Mouse (Mus musculus) leukemia stem cell, adult 10-12 weeks (primary cell): ENCODE measurements around the gene Apela. TPM values are rescaled to one million over a fixed set of nuclear protein-coding genes. Genes with fewer than 3 reads are reported as not detected.

Experiments
- polyA plus RNA-seq: library from polyadenylated mRNA; stranded (reverse); fragments of >175 nt; gene quantifications from 2 replicates; pipeline ENCODE4 v1.2.3, GENCODE M21; 2012; ENCODE audit warnings: low replicate concordance

Apela gene
- not detected in 2 replicates for polyA plus RNA-seq

DNA sequence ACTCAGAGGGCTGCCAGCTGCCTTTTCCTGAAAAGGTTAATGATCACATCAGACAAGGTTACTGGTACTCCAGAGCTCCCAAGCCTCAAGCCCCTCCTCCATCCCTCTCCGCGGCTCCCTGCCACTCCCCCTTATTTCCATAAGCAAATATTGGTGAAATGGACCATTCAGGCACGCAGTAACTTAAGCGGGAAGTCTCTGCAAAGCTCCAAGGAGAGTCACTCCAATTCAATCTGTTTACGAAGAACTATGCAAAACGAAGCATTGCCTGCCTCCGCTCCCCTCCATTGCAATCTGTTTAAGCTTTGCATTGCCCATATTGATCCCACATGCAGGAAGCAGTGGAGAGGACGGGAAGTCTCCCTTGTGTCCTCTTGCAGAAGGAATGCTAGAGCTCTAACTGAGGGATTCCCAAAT is at the start of gene Apela:
Gene Apela, minus strand, starts transcription at position 220 of the 417 bp plus-strand sequence.

DNA sequence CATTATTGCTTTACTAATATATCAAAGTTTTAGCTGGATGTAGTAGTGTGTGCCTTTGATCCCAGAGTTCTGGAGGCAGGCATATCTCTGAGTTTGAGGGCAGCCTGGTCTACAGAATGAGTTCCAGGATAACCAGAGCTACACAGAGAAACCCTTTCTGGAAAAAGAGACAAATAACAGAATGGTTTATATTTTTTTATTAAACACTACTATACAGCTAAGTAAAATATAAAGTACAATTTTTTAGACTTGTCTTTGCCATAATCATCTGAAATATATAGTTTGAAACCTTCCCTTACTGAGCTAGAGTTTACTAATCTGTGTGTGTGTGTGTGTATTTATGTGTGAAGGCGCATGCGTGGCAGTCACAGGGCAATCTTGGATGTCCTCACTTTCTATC is 37.6 kb upstream of the Apela start, which contains the start of gene Gm10663:
Gene Gm10663, plus strand, starts transcription at position 301 of the 400 bp plus-strand sequence.

DNA sequence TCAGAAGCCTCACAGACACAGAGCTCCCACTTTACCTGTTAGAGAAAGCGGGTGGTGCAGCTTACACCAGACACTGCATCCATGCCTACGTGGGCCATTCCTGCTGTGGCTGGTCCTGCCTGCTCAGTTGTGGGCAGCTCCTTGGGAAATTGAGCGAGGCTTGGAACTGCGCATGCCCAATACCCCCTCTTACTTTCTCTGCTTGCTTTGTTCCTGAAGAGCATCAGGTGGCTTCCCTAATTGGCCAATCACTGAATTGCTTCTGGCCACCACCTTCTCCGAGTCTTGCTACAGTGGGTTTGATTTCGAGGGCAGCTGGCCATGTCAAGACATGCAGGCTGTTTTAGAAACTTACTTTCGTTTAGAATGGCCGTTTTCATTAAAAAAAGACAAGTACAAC is 18.7 kb downstream of the Apela start, which contains the start of the genes Trim61 and Trim60:
Gene Trim61, minus strand, starts transcription at position 101 of the 400 bp plus-strand sequence.
Gene Trim60, minus strand, starts transcription at position 162 of the 400 bp plus-strand sequence.

DNA sequence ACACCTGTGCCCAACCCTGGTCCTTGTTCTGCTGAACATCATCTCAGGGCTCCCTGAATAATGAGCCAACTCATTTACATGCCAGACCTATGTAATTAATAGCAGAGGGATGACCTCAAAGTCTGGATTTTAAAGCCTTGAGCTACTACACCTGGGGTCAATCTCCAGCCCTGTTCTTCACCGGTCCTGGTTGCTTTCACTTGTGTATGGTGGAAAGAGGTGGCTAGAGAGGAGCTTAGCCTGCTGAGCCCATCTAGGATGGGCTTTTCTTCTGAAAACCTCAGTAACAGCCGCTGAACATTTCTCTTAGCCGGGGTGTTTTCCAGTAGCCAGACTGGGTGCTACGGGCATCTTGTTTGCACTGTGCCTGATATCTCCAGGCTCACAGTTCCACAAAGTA is 49.4 kb downstream of the Apela start, which contains the start of gene Trim75:
Gene Trim75, minus strand, starts transcription at position 101 of the 400 bp plus-strand sequence.

Other genes starting within 250 kb of the Apela start
- gene Klhl2, start 187.3 kb downstream of the Apela start, polyA plus RNA-seq: 0.93 and 1.1 TPM in 2 replicates
- 35.5 and 37.8 TPM in 2 replicates for gene Tmem192, start 90.2 kb downstream of the Apela start, polyA plus RNA-seq
- gene Trim75, start 49.5 kb downstream of the Apela start, polyA plus RNA-seq: 0.05 TPM in 1 of 2 replicates, not detected in the other
- gene Trim61, start 18.8 kb downstream of the Apela start, polyA plus RNA-seq: not detected in 2 replicates
- gene Trim60, start 18.8 kb downstream of the Apela start, polyA plus RNA-seq: not detected in 2 replicates
- not detected in 2 replicates for gene Gm10663, start 37.7 kb upstream of the Apela start, polyA plus RNA-seq
- gene BC030870, start 92.2 kb upstream of the Apela start, polyA plus RNA-seq: not detected in 2 replicates